Mouse (Mus musculus): ENCODE data around the gene Upk2. TPM values are rescaled to one million over a fixed set of nuclear protein-coding genes. Genes with fewer than 3 reads are reported as not detected.

The Upk2 gene
- polyA plus RNA-seq, 2 experiments = not detected

GRCm38 (mm10) chr9:44406906-44407751 lies 47.6 kb downstream of the Upk2 start, which contains the start of the genes Rps25 and Trappc4:
Rps25 (plus strand) TSS chr9:44407139.
Trappc4 (minus strand) TSS chr9:44407600.
- H3K4me3 ChIP-seq (ENCODE audit: insufficient read depth in 1 of 2, low read depth in 2 of 2, low read length in 2 of 2) = peak within 1 kb of the TSS; percentile 72 to 98
- DNase-seq (ENCODE audit: low read depth in 3 of 3, low spot score in 3 of 3) = peak; percentile 88 to 91 (median 90)
- H3K27me3 ChIP-seq (ENCODE audit: control insufficient read depth, insufficient read depth, low read length) = no peaks in the 10 kb centered on the region
- H3K4me2 ChIP-seq (ENCODE audit: low read depth) = peak within 1 kb of the TSS; percentile 95
- peaks cover 50% of the 10 kb centered on the region for H3K36me3 ChIP-seq (replicated peaks; ENCODE audit: control insufficient read depth, insufficient read depth, low read depth)
- under 1% methylated on average over 51 of the region's 51 CpGs for WGBS (ENCODE audit: insufficient replicate concordance)
- peak; percentile 95 for ATAC-seq (ENCODE audit: insufficient read depth)
- H3K9ac ChIP-seq (replicated peaks) = peak within 1 kb of the TSS; percentile 79
- H3K9me3 ChIP-seq (ENCODE audit: control insufficient read depth, low read length) = no peaks in the 10 kb centered on the region
- H3K4me1 ChIP-seq (replicated peaks; ENCODE audit: control insufficient read depth in 2 of 2, insufficient read depth in 2 of 2, low read length in 1 of 2) = peaks cover 10 to 30% of the 10 kb centered on the region in 2 experiments
- peak within 1 kb of the TSS; percentile 73 for H3K27ac ChIP-seq
- TF ChIP-seq EP300 (IDR thresholded peaks at IDR 0.05; ENCODE audit: low read depth) = no peak
- TF ChIP-seq CTCF (IDR thresholded peaks at IDR 0.05; ENCODE audit: low read depth) = no peak

DNA sequence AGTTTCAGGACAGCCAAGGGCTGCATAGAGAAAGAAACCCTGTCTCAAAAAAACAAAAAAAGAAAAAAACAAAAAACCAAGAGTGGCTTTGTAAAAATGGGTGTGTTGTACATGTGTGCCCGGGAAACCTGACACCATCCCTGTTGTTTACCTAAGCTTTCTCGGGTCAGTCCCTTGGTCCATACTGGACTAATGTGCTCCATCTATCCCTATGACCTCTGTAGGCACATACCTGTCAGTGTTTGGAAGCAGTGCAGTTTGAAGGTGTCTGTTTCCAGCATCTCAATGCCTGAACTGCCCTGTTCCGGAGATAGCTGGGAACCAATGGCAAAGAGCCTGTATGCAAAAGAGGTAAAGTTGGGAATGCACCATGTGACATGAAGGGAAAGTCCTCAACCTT lies 49.8 kb downstream of the Upk2 start:
- no peak for TF ChIP-seq CTCF (IDR thresholded peaks at IDR 0.05; ENCODE audit: low read depth)
- no peak for TF ChIP-seq EP300 (IDR thresholded peaks at IDR 0.05; ENCODE audit: low read depth)
- Histone ChIP-seq H3K4me2 (ENCODE audit: low read depth) (no peak overlapping the region), H3K9me3 (ENCODE audit: control insufficient read depth, low read length) (no peaks in the 10 kb centered on the region), H3K27ac (no peak overlapping the region), H3K27me3 (ENCODE audit: control insufficient read depth, insufficient read depth, low read length) (no peaks in the 10 kb centered on the region), H3K9ac (replicated peaks) (no peak overlapping the region), H3K36me3 (replicated peaks; ENCODE audit: control insufficient read depth, insufficient read depth, low read depth) (peaks cover 44% of the 10 kb centered on the region), H3K4me1 (replicated peaks; ENCODE audit: control insufficient read depth in 2 of 2, insufficient read depth in 2 of 2, low read length in 1 of 2) (peaks cover 7 to 17% of the 10 kb centered on the region in 2 experiments), H3K4me3 (ENCODE audit: insufficient read depth in 1 of 2, low read depth in 2 of 2, low read length in 2 of 2) (no peak overlapping the region)
- no peak for DNase-seq (ENCODE audit: low read depth in 3 of 3, low spot score in 3 of 3)
- 79% methylated on average over 3 of the region's 3 CpGs for WGBS (ENCODE audit: insufficient replicate concordance)
- ATAC-seq (ENCODE audit: insufficient read depth) = no peak

Other genes with a start within 250 kb of the Upk2 start
- 3.4 and 3.9 TPM in 2 replicates for gene Cbl, start 220.9 kb downstream of the Upk2 start, polyA plus RNA-seq (2012; rRNA removed)
- gene Cbl, start 220.9 kb downstream of the Upk2 start, polyA plus RNA-seq (2014; fragmentation: Nextera tagmentation; extraction: Ambion mirVana) = 3.7 and 5.1 TPM in 2 replicates
- gene Ccdc153, start 214.3 kb downstream of the Upk2 start, polyA plus RNA-seq (2012; rRNA removed) = not detected in 2 replicates
- not detected in 2 replicates for gene Ccdc153, start 214.3 kb downstream of the Upk2 start, polyA plus RNA-seq (2014; fragmentation: Nextera tagmentation; extraction: Ambion mirVana)
- 0.02 and 0.05 TPM in 2 replicates for gene Pdzd3, start 203.5 kb downstream of the Upk2 start, polyA plus RNA-seq (2012; rRNA removed)
- 0.08 TPM in 1 of 2 replicates, not detected in the other for gene Pdzd3, start 203.5 kb downstream of the Upk2 start, polyA plus RNA-seq (2014; fragmentation: Nextera tagmentation; extraction: Ambion mirVana)
- gene Nlrx1, start 186.4 kb downstream of the Upk2 start, polyA plus RNA-seq (2012; rRNA removed) = 1.5 TPM in 2 replicates
- 2.7 and 3.4 TPM in 2 replicates for gene Nlrx1, start 186.4 kb downstream of the Upk2 start, polyA plus RNA-seq (2014; fragmentation: Nextera tagmentation; extraction: Ambion mirVana)
- gene Abcg4, start 166.4 kb downstream of the Upk2 start, polyA plus RNA-seq (2012; rRNA removed) = 35.6 and 41.6 TPM in 2 replicates
- 10.6 and 11.1 TPM in 2 replicates for gene Abcg4, start 166.4 kb downstream of the Upk2 start, polyA plus RNA-seq (2014; fragmentation: Nextera tagmentation; extraction: Ambion mirVana)
- gene Hinfp, start 149.3 kb downstream of the Upk2 start, polyA plus RNA-seq (2012; rRNA removed) = 11.8 and 13.8 TPM in 2 replicates
- 8.0 and 8.3 TPM in 2 replicates for gene Hinfp, start 149.3 kb downstream of the Upk2 start, polyA plus RNA-seq (2014; fragmentation: Nextera tagmentation; extraction: Ambion mirVana)
- 13.0 and 17.3 TPM in 2 replicates for gene C2cd2l, start 134.7 kb downstream of the Upk2 start, polyA plus RNA-seq (2012; rRNA removed)
- 7.4 and 8.9 TPM in 2 replicates for gene C2cd2l, start 134.7 kb downstream of the Upk2 start, polyA plus RNA-seq (2014; fragmentation: Nextera tagmentation; extraction: Ambion mirVana)
- 16.4 and 19.5 TPM in 2 replicates for gene Dpagt1, start 129.0 kb downstream of the Upk2 start, polyA plus RNA-seq (2012; rRNA removed)
- gene Dpagt1, start 129.0 kb downstream of the Upk2 start, polyA plus RNA-seq (2014; fragmentation: Nextera tagmentation; extraction: Ambion mirVana) = 18.8 and 20.2 TPM in 2 replicates
- gene H2afx, start 120.3 kb downstream of the Upk2 start, polyA plus RNA-seq (2012; rRNA removed) = 177 and 217 TPM in 2 replicates
- gene H2afx, start 120.3 kb downstream of the Upk2 start, polyA plus RNA-seq (2014; fragmentation: Nextera tagmentation; extraction: Ambion mirVana) = 168 and 190 TPM in 2 replicates
- gene Hmbs, start 110.7 kb downstream of the Upk2 start, polyA plus RNA-seq (2012; rRNA removed) = 837 and 876 TPM in 2 replicates
- 1,376 and 1,452 TPM in 2 replicates for gene Hmbs, start 110.7 kb downstream of the Upk2 start, polyA plus RNA-seq (2014; fragmentation: Nextera tagmentation; extraction: Ambion mirVana)
- 9.4 and 9.7 TPM in 2 replicates for gene Vps11, start 93.3 kb downstream of the Upk2 start, polyA plus RNA-seq (2012; rRNA removed)
- gene Vps11, start 93.3 kb downstream of the Upk2 start, polyA plus RNA-seq (2014; fragmentation: Nextera tagmentation; extraction: Ambion mirVana) = 11.5 and 12.0 TPM in 2 replicates
- gene Hyou1, start 75.5 kb downstream of the Upk2 start, polyA plus RNA-seq (2012; rRNA removed) = 12.5 and 16.5 TPM in 2 replicates
- gene Hyou1, start 75.5 kb downstream of the Upk2 start, polyA plus RNA-seq (2014; fragmentation: Nextera tagmentation; extraction: Ambion mirVana) = 12.5 and 12.8 TPM in 2 replicates
- gene Slc37a4, start 58.1 kb downstream of the Upk2 start, polyA plus RNA-seq (2012; rRNA removed) = 15.9 and 16.7 TPM in 2 replicates
- 26.6 and 29.7 TPM in 2 replicates for gene Slc37a4, start 58.1 kb downstream of the Upk2 start, polyA plus RNA-seq (2014; fragmentation: Nextera tagmentation; extraction: Ambion mirVana)
- gene Rps25, start 47.8 kb downstream of the Upk2 start, polyA plus RNA-seq (2012; rRNA removed) = 350 and 717 TPM in 2 replicates
- 1,544 and 1,614 TPM in 2 replicates for gene Rps25, start 47.8 kb downstream of the Upk2 start, polyA plus RNA-seq (2014; fragmentation: Nextera tagmentation; extraction: Ambion mirVana)
- gene Trappc4, start 47.4 kb downstream of the Upk2 start, polyA plus RNA-seq (2012; rRNA removed) = 24.2 and 26.6 TPM in 2 replicates
- gene Trappc4, start 47.4 kb downstream of the Upk2 start, polyA plus RNA-seq (2014; fragmentation: Nextera tagmentation; extraction: Ambion mirVana) = 44.4 and 52.9 TPM in 2 replicates
- gene Ccdc84, start 36.4 kb downstream of the Upk2 start, polyA plus RNA-seq (2012; rRNA removed) = 15.3 and 16.3 TPM in 2 replicates
- gene Ccdc84, start 36.4 kb downstream of the Upk2 start, polyA plus RNA-seq (2014; fragmentation: Nextera tagmentation; extraction: Ambion mirVana) = 10.0 TPM in 2 replicates
- gene Foxr1, start 13.8 kb downstream of the Upk2 start, polyA plus RNA-seq (2012; rRNA removed) = not detected in 2 replicates
- gene Foxr1, start 13.8 kb downstream of the Upk2 start, polyA plus RNA-seq (2014; fragmentation: Nextera tagmentation; extraction: Ambion mirVana) = not detected in 2 replicates
- 1.6 and 1.9 TPM in 2 replicates for gene Bcl9l, start 27.8 kb upstream of the Upk2 start, polyA plus RNA-seq (2012; rRNA removed)
- 1.0 and 1.5 TPM in 2 replicates for gene Bcl9l, start 27.8 kb upstream of the Upk2 start, polyA plus RNA-seq (2014; fragmentation: Nextera tagmentation; extraction: Ambion mirVana)
- gene Cxcr5, start 106.9 kb upstream of the Upk2 start, polyA plus RNA-seq (2012; rRNA removed) = 0.03 TPM in 2 replicates
- not detected in 2 replicates for gene Cxcr5, start 106.9 kb upstream of the Upk2 start, polyA plus RNA-seq (2014; fragmentation: Nextera tagmentation; extraction: Ambion mirVana)
- gene Ddx6, start 149.9 kb upstream of the Upk2 start, polyA plus RNA-seq (2012; rRNA removed) = 6.4 and 9.4 TPM in 2 replicates
- gene Ddx6, start 149.9 kb upstream of the Upk2 start, polyA plus RNA-seq (2014; fragmentation: Nextera tagmentation; extraction: Ambion mirVana) = 4.4 and 4.9 TPM in 2 replicates
- gene Treh, start 218.3 kb upstream of the Upk2 start, polyA plus RNA-seq (2012; rRNA removed) = not detected in 2 replicates
- not detected in 2 replicates for gene Treh, start 218.3 kb upstream of the Upk2 start, polyA plus RNA-seq (2014; fragmentation: Nextera tagmentation; extraction: Ambion mirVana)